Mouse (Mus musculus) kidney, postnatal 0 days (tissue): ENCODE measurements at regions not wholly inside any gene's neighbourhood (a gene's known extent, or its start where the extent isn't known, plus 50 kb on each side); places are given as distances from the start of the nearest gene placed in this dataset.
"Not testable (repeated sequence)": the region's sequence is repeated elsewhere in the genome, so short reads cannot be mapped to it uniquely, and the experiment has no call there.

Source experiments
- ATAC-seq: fragments of 200-750 bp; cut with Nextera tagmentation; replicated peaks from 2 replicates; pipeline ENCODE4 v1.8.0; 2017; ENCODE audit warnings: low read depth, moderate number of reproducible peaks, moderate TSS enrichment, moderate library complexity; ENCODE audit not compliant: low FRiP score
- DNase-seq: peaks from one replicate; pipeline ENCODE4 v3.0.0-alpha.2; 2016; ENCODE audit warnings: low spot score
- H3K27ac ChIP-seq: fragments of 300-500 bp; sonication (generic); 2 replicates; pipeline ENCODE4 v1.5.1; 2014; ENCODE audit warnings: mild to moderate bottlenecking
- H3K27me3 ChIP-seq: fragments of 300-500 bp; sonication (generic); 2 replicates; pipeline ENCODE4 v1.6.1; 2014; ENCODE audit warnings: low read length, mixed read lengths; ENCODE audit not compliant: insufficient read depth
- H3K36me3 ChIP-seq: fragments of 300-500 bp; sonication (generic); 2 replicates; pipeline ENCODE4 v1.6.1; 2014; ENCODE audit warnings: low read length, mixed read lengths; ENCODE audit not compliant: insufficient read depth
- H3K4me1 ChIP-seq: fragments of 300-500 bp; sonication (generic); replicated peaks from 2 replicates; pipeline ENCODE4 v1.6.1; 2014; ENCODE audit warnings: antibody characterized with exemption, low read length, mixed read lengths; ENCODE audit not compliant: insufficient read depth
- H3K4me2 ChIP-seq: fragments of 300-500 bp; sonication (generic); 2 replicates; pipeline ENCODE4 v1.6.1; 2014; ENCODE audit warnings: mild to moderate bottlenecking, low read length, moderate library complexity, mixed read lengths
- H3K4me3 ChIP-seq: fragments of 300-500 bp; sonication (generic); replicated peaks from 2 replicates; pipeline ENCODE4 v1.5.1; 2014; ENCODE audit warnings: low read depth, low read length
- H3K9ac ChIP-seq: fragments of 300-500 bp; sonication (generic); 2 replicates; pipeline ENCODE4 v1.6.1; 2014; ENCODE audit warnings: low read depth, low read length
- H3K9me3 ChIP-seq: fragments of 300-500 bp; sonication (generic); replicated peaks from 2 replicates; pipeline ENCODE4 v1.6.1; 2016; ENCODE audit warnings: low read length, inconsistent platforms, mixed read lengths
- CTCF ChIP-seq: IDR thresholded peaks from 2 replicates; pipeline ENCODE4 v1.5.1; 2016; ENCODE audit warnings: antibody characterized with exemption, low read depth, mild to moderate bottlenecking, moderate library complexity
- WGBS: fragments of 180-500 bp; shearing (Covaris S2); extraction: QIAGEN DNeasy Blood & Tissue Kit; methylation state at CpG from one replicate; pipeline ENCODE4 v1.1.7; 2014; 5-methylcytosine and 5-hydroxymethylcytosine counted together

DNA sequence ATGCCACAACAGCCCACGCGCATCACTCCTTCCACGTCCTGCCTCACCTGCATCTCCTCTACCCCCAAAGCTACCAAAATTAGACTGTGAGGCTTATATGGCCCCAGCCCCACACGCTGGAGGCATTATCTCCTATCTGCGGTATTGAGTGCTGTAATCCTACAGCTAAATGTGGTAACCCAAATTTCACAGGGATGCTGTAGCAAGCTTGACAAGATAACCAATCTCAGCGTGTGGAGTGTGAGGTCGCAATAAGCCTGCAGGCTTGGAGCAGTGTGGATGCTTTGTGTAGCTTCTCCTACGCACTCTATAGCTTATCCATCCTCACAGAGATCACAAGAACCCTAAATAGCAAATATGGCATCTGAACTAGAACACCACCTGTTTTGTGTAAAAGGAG is 251.2 kb upstream of the Kcnh8 start:
- Histone ChIP-seq H3K27me3 (no peaks in the 10 kb centered on the region), H3K27ac (no peak overlapping the region), H3K4me2 (no peak overlapping the region), H3K4me1 (no peaks in the 10 kb centered on the region), H3K9ac (no peak overlapping the region), H3K36me3 (no peaks in the 10 kb centered on the region), H3K4me3 (no peak overlapping the region), H3K9me3 (no peaks in the 10 kb centered on the region)
- no peak for TF ChIP-seq CTCF
- 88% methylated on average over 8 of the region's 8 CpGs for WGBS
- no peak for ATAC-seq
- DNase-seq = no peak

DNA sequence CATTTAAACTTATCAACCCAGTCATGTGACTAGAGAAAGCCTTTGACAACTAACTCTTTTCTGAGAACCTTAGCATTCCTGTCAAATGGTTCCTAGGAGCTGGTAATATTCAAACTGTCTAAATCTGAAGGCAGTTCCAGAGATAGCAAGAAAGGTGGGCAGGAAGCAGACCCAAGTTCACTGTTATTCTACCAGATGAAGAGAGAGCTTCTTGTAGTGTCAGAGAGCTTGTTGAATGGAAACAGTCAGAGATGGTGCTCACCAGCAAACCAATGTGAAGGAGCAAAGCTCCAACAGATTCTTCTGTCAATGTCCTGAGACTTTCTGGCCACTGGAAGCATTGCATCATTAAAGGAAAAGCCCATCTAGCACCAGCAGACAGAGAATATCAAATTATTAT is 251.8 kb upstream of the Kcnh8 start:
- ATAC-seq = no peak
- DNase-seq = no peak
- H3K27me3 ChIP-seq = no peaks in the 10 kb centered on the region
- H3K4me1 ChIP-seq = no peaks in the 10 kb centered on the region
- H3K36me3 ChIP-seq = no peaks in the 10 kb centered on the region
- no peak for TF ChIP-seq CTCF
- no peaks in the 10 kb centered on the region for H3K9me3 ChIP-seq
- H3K27ac ChIP-seq = no peak overlapping the region
- H3K9ac ChIP-seq = no peak overlapping the region
- H3K4me2 ChIP-seq = no peak overlapping the region
- no peak overlapping the region for H3K4me3 ChIP-seq

DNA sequence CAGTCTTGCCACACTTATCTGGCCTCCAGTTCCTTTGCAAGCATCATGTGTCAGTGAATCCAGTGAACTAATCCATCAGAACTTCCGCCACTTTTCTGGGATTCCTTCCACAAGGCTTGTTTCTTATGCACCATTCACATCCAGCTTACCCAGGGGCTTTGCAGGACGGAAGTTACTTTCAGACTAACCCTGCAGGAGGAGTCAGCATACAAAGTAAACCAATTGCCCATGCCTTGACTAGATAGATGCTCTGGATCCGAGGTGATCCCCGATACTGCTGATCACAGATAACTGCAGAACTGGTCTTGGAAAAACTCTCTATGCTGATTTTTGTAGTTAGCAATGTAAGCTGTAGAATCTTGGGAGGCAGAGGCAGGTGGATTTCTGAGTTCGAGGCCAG is 252.6 kb upstream of the Kcnh8 start:
- Histone ChIP-seq H3K4me2 (no peak overlapping the region), H3K9me3 (no peaks in the 10 kb centered on the region), H3K4me3 (no peak overlapping the region), H3K9ac (no peak overlapping the region), H3K27ac (no peak overlapping the region), H3K27me3 (no peaks in the 10 kb centered on the region), H3K36me3 (no peaks in the 10 kb centered on the region), H3K4me1 (no peaks in the 10 kb centered on the region)
- 84% methylated on average over 5 of the region's 5 CpGs for WGBS
- DNase-seq (no peak), ATAC-seq (no peak)
- TF ChIP-seq CTCF = no peak

DNA sequence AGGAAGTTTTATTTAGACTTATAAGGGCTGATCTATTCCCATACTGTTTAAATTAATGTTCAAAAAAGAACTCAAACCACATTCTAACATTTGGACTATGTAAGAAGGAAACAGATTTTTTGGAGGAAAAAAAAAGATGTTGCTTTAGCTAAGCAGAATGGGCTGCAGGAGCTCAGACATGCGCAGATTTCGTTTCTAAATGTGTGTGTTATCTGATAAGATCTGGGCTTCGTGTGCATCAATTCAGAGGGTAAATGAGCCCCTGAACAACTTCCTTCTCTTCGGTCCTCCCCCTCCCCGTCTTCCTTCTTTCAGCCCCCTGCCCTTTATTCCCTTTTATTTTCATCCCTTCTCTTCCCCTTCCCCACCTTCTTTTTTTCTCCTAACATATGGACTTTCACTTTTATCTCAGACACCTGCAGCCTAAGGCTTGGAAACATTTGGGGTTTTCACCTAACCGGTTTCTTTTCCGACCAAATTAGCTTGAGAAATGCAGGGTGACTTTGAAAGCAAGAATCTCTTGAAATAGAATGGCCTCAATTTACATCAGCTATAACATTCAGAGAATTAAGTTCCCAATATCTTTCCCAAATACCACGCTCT is 253.9 kb upstream of the Kcnh8 start:
- no peak overlapping the region for H3K4me3 ChIP-seq
- 54% methylated on average over 8 of the region's 8 CpGs for WGBS
- no peak for DNase-seq

DNA sequence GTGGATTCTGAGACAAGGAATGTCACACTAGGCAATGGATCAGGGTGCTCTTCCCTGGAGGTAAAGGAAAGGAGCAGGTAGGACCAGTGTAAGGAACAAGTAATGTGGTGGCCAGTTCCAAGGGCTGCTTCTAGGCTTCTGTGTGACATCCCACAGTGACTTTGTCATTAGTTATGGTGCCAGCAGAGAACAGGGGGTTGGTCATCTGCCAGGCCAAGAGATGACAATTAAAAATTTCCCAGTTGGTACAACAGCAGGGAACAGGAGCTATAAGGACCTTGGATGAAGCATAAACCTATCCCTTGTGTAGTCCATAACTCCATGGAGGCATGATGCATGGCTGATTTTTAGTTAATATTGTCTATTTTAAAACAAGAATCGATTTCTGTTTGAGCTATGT is 281.9 kb upstream of the Kcnh8 start:
- WGBS = 68% methylated on average over 1 of the region's 1 CpGs
- Histone ChIP-seq H3K9ac (no peak overlapping the region), H3K4me2 (no peak overlapping the region), H3K27ac (no peak overlapping the region), H3K9me3 (no peaks in the 10 kb centered on the region), H3K4me1 (no peaks in the 10 kb centered on the region), H3K27me3 (no peaks in the 10 kb centered on the region), H3K4me3 (no peak overlapping the region), H3K36me3 (no peaks in the 10 kb centered on the region)
- no peak for DNase-seq
- no peak for ATAC-seq
- TF ChIP-seq CTCF = no peak

More for the DNA sequence above, 253.9 kb upstream of the Kcnh8 start:
- no peak overlapping the region for H3K4me2 ChIP-seq
- no peaks in the 10 kb centered on the region for H3K4me1 ChIP-seq
- no peaks in the 10 kb centered on the region for H3K27me3 ChIP-seq
- no peaks in the 10 kb centered on the region for H3K9me3 ChIP-seq
- no peak for TF ChIP-seq CTCF
- H3K36me3 ChIP-seq = no peaks in the 10 kb centered on the region
- no peak for ATAC-seq
- H3K9ac ChIP-seq = no peak overlapping the region
- no peak overlapping the region for H3K27ac ChIP-seq

DNA sequence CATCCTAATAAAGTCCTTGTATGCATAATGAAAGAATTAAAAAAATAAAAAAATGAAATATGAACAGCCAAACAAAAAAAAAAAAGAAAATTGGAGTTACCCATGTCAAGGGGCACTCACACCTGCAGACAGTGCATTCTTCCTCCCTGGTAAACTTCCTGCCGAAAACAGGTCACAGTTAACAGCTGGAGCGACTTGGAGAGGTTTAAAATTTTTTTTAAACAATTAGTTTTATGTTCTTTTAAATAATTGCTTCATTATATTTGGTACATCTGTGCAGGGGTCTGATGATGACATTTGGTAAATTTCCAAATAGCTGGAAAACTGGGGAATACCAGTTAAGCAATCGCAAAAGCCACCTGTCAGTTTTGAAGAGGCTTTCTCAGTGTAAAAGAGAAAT is 285.5 kb upstream of the Kcnh8 start:
- no peak for TF ChIP-seq CTCF
- ATAC-seq = no peak
- no peaks in the 10 kb centered on the region for H3K36me3 ChIP-seq
- no peak overlapping the region for H3K4me3 ChIP-seq
- 81% methylated on average over 3 of the region's 3 CpGs for WGBS
- no peaks in the 10 kb centered on the region for H3K27me3 ChIP-seq
- H3K27ac ChIP-seq = no peak overlapping the region
- no peak overlapping the region for H3K9ac ChIP-seq
- DNase-seq = no peak
- H3K9me3 ChIP-seq = no peaks in the 10 kb centered on the region
- no peak overlapping the region for H3K4me2 ChIP-seq
- H3K4me1 ChIP-seq = no peaks in the 10 kb centered on the region

DNA sequence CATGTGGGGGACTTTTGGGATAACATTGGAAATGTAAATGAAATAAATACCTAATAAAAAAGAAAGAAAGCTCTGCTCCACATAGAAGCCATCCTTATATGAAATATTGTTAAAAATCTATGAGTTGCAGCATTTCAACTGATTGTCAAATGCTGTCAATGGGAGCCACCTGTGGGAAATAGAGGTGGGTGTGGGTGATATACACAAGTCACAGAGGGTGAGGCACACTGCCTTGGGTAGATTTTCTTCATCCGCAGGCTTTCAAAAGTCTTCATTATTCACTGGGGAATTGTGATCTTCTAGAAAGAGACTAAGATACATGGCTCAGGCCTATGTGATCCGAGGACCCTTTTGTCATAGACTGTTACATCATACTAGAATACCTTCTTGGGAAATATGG is 286.6 kb upstream of the Kcnh8 start:
- no peak overlapping the region for H3K27ac ChIP-seq
- ATAC-seq (no peak), DNase-seq (no peak)
- H3K4me3 ChIP-seq = no peak overlapping the region
- H3K36me3 ChIP-seq = no peaks in the 10 kb centered on the region
- H3K9ac ChIP-seq = no peak overlapping the region
- WGBS = 89% methylated on average over 2 of the region's 2 CpGs
- no peak overlapping the region for H3K4me2 ChIP-seq
- no peaks in the 10 kb centered on the region for H3K9me3 ChIP-seq
- H3K27me3 ChIP-seq = no peaks in the 10 kb centered on the region
- TF ChIP-seq CTCF = no peak
- no peaks in the 10 kb centered on the region for H3K4me1 ChIP-seq

DNA sequence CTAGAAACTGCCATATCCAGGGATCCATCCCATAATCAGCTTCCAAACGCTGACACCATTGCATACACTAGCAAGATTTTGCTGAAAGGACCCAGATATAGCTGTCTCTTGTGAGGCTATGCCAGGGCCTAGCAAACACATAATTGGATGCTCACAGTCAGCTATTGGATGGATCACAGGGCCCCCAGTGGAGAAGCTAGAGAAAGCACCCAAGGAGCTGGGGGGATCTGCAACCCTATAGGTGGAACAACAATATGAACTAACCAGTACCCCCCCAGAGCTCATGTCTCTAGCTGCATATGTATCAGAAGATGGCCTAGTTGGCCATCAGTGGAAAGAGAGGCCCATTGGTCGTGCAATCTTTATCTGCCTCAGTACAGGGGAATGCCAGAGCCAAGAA is 287.1 kb upstream of the Kcnh8 start:
- DNase-seq, H3K27ac ChIP-seq, ATAC-seq, H3K4me2 ChIP-seq, H3K4me1 ChIP-seq, H3K27me3 ChIP-seq, H3K9ac ChIP-seq, H3K9me3 ChIP-seq, H3K4me3 ChIP-seq, H3K36me3 ChIP-seq: not testable (repeated sequence)
- WGBS = 53% methylated on average over 1 of the region's 2 CpGs
